ENCODE assay signal across 21 mouse cellular contexts in the genomic region with DNA sequence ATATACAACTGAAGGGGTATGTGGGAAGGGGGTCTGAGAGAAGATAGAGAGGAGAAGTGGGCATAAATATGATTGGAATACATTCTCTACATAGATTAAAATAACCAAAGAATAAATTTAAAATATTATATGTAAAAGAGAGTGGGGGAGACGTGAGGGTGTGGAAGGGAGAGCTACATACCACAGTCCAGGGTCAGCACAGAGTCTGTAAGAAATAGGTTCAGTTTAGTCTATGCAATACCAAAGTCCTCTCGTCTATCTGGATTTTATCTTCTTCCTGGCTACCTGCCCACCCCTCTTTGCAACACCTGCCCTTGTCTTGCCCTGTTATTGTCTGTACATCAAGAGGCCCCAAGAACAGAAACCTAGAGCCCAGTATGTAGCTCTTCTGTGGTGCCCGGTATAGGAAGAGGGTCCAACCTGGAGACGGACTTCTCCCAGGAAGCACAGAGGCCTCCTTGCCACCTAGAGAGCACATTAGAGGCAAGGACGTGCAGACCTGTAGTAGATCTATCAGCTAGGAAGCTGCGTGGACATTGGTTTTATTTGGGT. TPM values are rescaled to one million over a fixed set of nuclear protein-coding genes. Genes with fewer than 3 reads are reported as not detected.
DNase-seq lines count a peak whose midpoint lies in the region; ATAC-seq and TF ChIP-seq lines count a peak whose summit lies in the region.
"Had no signal": no experiment of that assay in that cellular context is flagged by ENCODE, and none has a peak within 500 bp of the region (broad histone marks: within the 10 kb centered on the region; RNA-seq: fewer than 3 reads in every experiment).

No protein-coding gene starts in this region.

- peak overlapping the region; percentile 59; the same call in 1 of the 2 replicates for H3K27ac ChIP-seq in lung, embryonic 16.5 days (ENCODE audit: low read length)
- H3K27ac ChIP-seq in intestine, postnatal 0 days (ENCODE audit: low read depth, low read length) = no peak overlapping the region; the same call in 1 of the 2 replicates
- H3K27ac ChIP-seq: forebrain, embryonic 10.5 days; gastrocnemius, adult 2 months; heart, embryonic 10.5 days; hindbrain, embryonic 13.5 days had no signal

- no peaks in the 10 kb centered on the region for H3K9me3 ChIP-seq in lung, embryonic 16.5 days (ENCODE audit: control insufficient read depth, low read length)
- H3K9me3 ChIP-seq in intestine, postnatal 0 days (ENCODE audit: control insufficient read depth) = no peaks in the 10 kb centered on the region
- H3K9me3 ChIP-seq: embryonic facial prominence, embryonic 15.5 days; forebrain, embryonic 10.5 days; heart, embryonic 10.5 days; hindbrain, embryonic 13.5 days had no signal

- H3K4me2 ChIP-seq in lung, embryonic 16.5 days (ENCODE audit: low read depth, low read length) = no peak overlapping the region
- no peak overlapping the region for H3K4me2 ChIP-seq in intestine, postnatal 0 days (replicated peaks; ENCODE audit: low read depth)
- H3K4me2 ChIP-seq: embryonic facial prominence, embryonic 15.5 days; hindbrain, embryonic 13.5 days had no signal

- WGBS in lung, embryonic 16.5 days = 75% methylated on average over 6 of the region's 6 CpGs
- 46% methylated on average over 6 of the region's 6 CpGs for WGBS in intestine, postnatal 0 days

- intact Hi-C loops in heart, postnatal 14 days (cut with DNase I) = no loop called here
- intact Hi-C loops in gastrocnemius, postnatal 36 days (cut with DNase I) = no loop called here

- H3K4me3 ChIP-seq in lung, embryonic 16.5 days (ENCODE audit: low read length) = no peak overlapping the region
- no peak overlapping the region for H3K4me3 ChIP-seq in intestine, postnatal 0 days (ENCODE audit: low read depth, low read length)
- H3K4me3 ChIP-seq: embryonic facial prominence, embryonic 15.5 days; erythroblast, embryonic 14.5 days; forebrain, embryonic 10.5 days; gastrocnemius, adult 2 months; heart, embryonic 10.5 days; hindbrain, embryonic 13.5 days had no signal

- peaks cover 7% of the 10 kb centered on the region; the same call in 1 of the 2 replicates for H3K4me1 ChIP-seq in lung, embryonic 16.5 days (replicated peaks; ENCODE audit: control insufficient read depth, insufficient read depth, low read length)
- 0 out of 2 replicates have a peak, but pooled peaks cover 3% of the 10 kb centered on the region for H3K4me1 ChIP-seq in intestine, postnatal 0 days (replicated peaks; ENCODE audit: control insufficient read depth, insufficient read depth, low read length)
- H3K4me1 ChIP-seq: embryonic facial prominence, embryonic 15.5 days; forebrain, embryonic 10.5 days; hindbrain, embryonic 13.5 days had no signal

- H3K9ac ChIP-seq in lung, embryonic 16.5 days (ENCODE audit: low read length) = no peak overlapping the region
- no peak overlapping the region for H3K9ac ChIP-seq in intestine, postnatal 0 days (ENCODE audit: low read depth, low read length)
- H3K9ac ChIP-seq: embryonic facial prominence, embryonic 15.5 days; hindbrain, embryonic 13.5 days had no signal

- no peaks in the 10 kb centered on the region for H3K27me3 ChIP-seq in lung, embryonic 16.5 days (ENCODE audit: control insufficient read depth, insufficient read depth, low read depth, low read length)
- H3K27me3 ChIP-seq in intestine, postnatal 0 days (replicated peaks; ENCODE audit: control insufficient read depth, insufficient read depth, low read length) = no peaks in the 10 kb centered on the region
- H3K27me3 ChIP-seq: embryonic facial prominence, embryonic 15.5 days; hindbrain, embryonic 13.5 days had no signal

- no peaks in the 10 kb centered on the region for H3K36me3 ChIP-seq in lung, embryonic 16.5 days (ENCODE audit: control insufficient read depth, insufficient read depth, low read length)
- no peaks in the 10 kb centered on the region for H3K36me3 ChIP-seq in intestine, postnatal 0 days (ENCODE audit: control insufficient read depth, insufficient read depth)
- H3K36me3 ChIP-seq: embryonic facial prominence, embryonic 15.5 days; forebrain, embryonic 10.5 days; heart, embryonic 10.5 days; hindbrain, embryonic 13.5 days had no signal

- no peak for ATAC-seq in lung, embryonic 16.5 days (ENCODE audit: low read depth)
- ATAC-seq in intestine, postnatal 0 days = peak; percentile 78
- ATAC-seq: forebrain, embryonic 14.5 days had no signal

- peak; percentile 71 for DNase-seq in heart, adult 11 months
- DNase-seq in heart, postnatal 14 days = no peak
- no peak for DNase-seq in lung, adult 18-20 months
- DNase-seq in gastrocnemius, postnatal 36 days = no peak
- DNase-seq in adrenal gland, postnatal 10 days = no peak
- DNase-seq: adrenal gland, postnatal 14 days; cerebellum, adult 11-12 months; cerebellum, adult 9-10 months; cerebellum, postnatal 25 days; gastrocnemius, adult 2 months; gastrocnemius, postnatal 25 days; heart, adult 18-20 months; heart, postnatal 10 days had no signal

- TF ChIP-seq CTCF in intestine, postnatal 0 days (IDR thresholded peaks at IDR 0.05; ENCODE audit: low read depth) = no peak

RNA-seq across cellular contexts. Expression of a gene that starts 52.8 kb away (rescaled TPM):
- total RNA-seq in heart, postnatal 14 days (2021) = 10 to 100 TPM; 18.8 to 19.3 TPM
- 85.6 and 89.5 TPM in 2 replicates for polyA plus RNA-seq in lung, embryonic 16.5 days (2015; fragmentation: Nextera tagmentation; extraction: Ambion mirVana)
- polyA plus RNA-seq in intestine, postnatal 0 days (2015; fragmentation: Nextera tagmentation; extraction: Ambion mirVana) = 23.9 and 24.1 TPM in 2 replicates
- total RNA-seq in gastrocnemius, postnatal 36 days (2021) = 10 to 100 TPM; 16.3 to 16.8 TPM
- 10 to 100 TPM; 46.7 to 47.2 TPM for total RNA-seq in adrenal gland, postnatal 10 days (2021)
